Mouse (Mus musculus) neutrophil, adult 5-6 weeks (primary cell): ENCODE measurements around the gene Krt14. TPM values are rescaled to one million over a fixed set of nuclear protein-coding genes. Genes with fewer than 3 reads are reported as not detected.

Source experiments
- ATAC-seq: fragments of 151-379, 151-347 bp; 2 replicates; pipeline ENCODE4 v1.8.0; 2017; ENCODE audit warnings: mild to moderate bottlenecking, moderate TSS enrichment; ENCODE audit not compliant: insufficient number of reproducible peaks, poor library complexity, low FRiP score, severe bottlenecking; ENCODE audit errors: extremely low read depth
- total RNA-seq: library from RNA; stranded (forward); fragments of 200-1000 nt; gene quantifications from 2 replicates; pipeline ENCODE4 v1.2.3, GENCODE M21; 2017

Gene Krt14
- total RNA-seq, 1 experiment from 2014 or later: not detected

DNA sequence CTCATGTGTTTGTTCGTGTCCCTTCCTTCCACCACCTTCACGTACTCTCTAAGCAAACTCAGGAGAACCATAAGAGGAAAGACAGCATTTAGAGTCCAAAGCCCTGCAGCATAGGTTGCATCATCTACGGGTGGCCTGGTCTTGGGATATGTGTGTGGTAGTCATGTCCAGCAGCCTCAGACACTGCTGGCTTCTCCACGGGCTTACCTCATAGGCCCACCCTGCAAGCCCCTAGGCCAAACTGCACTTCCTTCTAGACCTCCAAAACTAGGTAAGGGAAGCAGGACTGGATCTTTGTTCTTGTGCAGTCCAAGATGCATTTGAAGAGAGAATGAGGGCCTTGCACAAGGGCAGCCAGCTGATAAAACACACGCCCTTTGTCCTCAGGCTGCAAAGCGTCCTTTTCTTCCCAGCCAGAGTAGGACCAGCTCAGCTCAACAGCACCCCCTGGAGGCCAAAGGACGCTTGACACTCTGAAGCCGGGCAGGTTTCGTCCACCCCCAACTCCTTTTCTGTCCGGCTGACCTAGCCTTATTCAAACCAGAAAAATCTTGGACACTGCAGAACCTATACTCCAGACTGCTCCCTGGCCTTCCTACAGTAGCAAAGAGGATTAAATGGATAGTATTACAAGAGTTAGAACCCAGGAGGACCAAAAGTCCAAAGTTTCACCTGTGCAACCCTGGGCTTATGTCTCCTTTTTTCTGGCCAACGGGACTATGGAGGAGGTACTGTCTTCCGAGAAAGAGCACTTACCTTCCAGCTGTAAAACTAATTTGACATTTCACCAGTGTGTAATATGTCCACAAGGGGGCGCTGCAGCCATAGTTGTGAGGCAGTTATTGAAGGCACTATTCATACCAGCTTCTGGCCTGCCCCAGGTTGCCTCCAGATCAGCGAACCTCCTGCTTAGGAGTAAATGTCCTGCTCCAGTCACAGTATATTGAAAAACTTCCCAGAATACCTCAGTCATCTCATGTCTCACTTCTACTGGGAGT lies 38.3 kb downstream of the Krt14 start:
- ATAC-seq: no peak

- ATAC-seq: no peak
These were observed 39.3 kb downstream of the Krt14 start for GRCm38 (mm10) chr11:100168071-100168470.

DNA sequence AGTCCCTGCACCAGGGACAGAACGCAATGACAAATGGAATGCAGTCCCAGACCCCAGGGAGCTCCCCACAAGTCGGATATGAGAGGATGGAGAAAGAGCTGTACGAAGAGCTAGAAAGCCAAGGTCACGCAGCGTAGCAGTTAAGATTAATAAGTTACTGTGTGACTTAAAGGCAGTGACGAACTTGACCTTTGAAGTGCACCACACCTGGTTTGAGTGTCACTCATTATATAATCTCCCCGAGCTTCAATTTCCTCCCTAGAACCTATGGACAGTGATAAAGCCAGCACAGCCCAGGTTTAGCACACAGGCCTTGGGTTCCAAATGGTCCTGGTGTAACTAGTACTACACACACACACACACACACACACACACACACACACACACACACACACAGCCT lies 43.0 kb downstream of the Krt14 start:
- ATAC-seq: no peak

GRCm38 (mm10) chr11:100157908-100158477 lies 49.4 kb downstream of the Krt14 start:
- no peak for ATAC-seq

DNA sequence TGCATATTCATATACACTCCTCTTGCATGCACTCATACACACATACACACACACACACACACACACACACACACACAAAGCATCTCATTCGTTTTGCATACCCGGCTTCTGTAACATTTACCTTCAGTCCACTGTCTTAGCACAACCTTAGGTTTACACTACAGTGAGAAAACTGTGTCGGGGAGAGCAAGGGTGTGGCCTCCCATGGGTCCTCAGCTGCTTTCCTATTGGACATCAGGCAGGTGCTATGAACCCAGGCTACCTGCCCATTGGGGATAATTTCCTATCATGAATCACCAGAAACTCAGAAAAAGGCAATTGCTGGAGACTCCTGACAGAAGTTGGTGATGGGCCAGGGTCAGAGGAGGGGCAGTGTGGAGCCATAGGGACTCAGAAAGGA lies 50.0 kb downstream of the Krt14 start:
- ATAC-seq: no peak

- no peak for ATAC-seq
These were observed 51.7 kb downstream of the Krt14 start for GRCm38 (mm10) chr11:100155497-100156255.

Other genes with a start within 250 kb of the Krt14 start
- gene Krtap29-1, start 228.5 kb downstream of the Krt14 start, total RNA-seq: not detected in 2 replicates
- not detected in 2 replicates for gene Krtap16-1, start 221.0 kb downstream of the Krt14 start, total RNA-seq
- not detected in 2 replicates for gene Krtap17-1, start 213.6 kb downstream of the Krt14 start, total RNA-seq
- not detected in 2 replicates for gene Krt33a, start 191.3 kb downstream of the Krt14 start, total RNA-seq
- not detected in 2 replicates for gene Krt33b, start 177.7 kb downstream of the Krt14 start, total RNA-seq
- not detected in 2 replicates for gene Krt34, start 166.0 kb downstream of the Krt14 start, total RNA-seq
- gene Krt31, start 157.0 kb downstream of the Krt14 start, total RNA-seq: not detected in 2 replicates
- not detected in 2 replicates for gene Krt32, start 119.3 kb downstream of the Krt14 start, total RNA-seq
- gene Krt35, start 111.3 kb downstream of the Krt14 start, total RNA-seq: not detected in 2 replicates
- not detected in 2 replicates for gene Krt36, start 101.9 kb downstream of the Krt14 start, total RNA-seq
- gene Krt13, start 86.0 kb downstream of the Krt14 start, total RNA-seq: 15.4 and 23.3 TPM in 2 replicates
- 1.4 and 2.3 TPM in 2 replicates for gene Krt15, start 71.6 kb downstream of the Krt14 start, total RNA-seq
- gene Krt19, start 58.9 kb downstream of the Krt14 start, total RNA-seq: 0.74 and 4.9 TPM in 2 replicates
- gene Krt9, start 14.3 kb downstream of the Krt14 start, total RNA-seq: not detected in 2 replicates
- 0.25 TPM in 1 of 2 replicates, not detected in the other for gene Krt16, start 41.4 kb upstream of the Krt14 start, total RNA-seq
- gene Krt17, start 53.5 kb upstream of the Krt14 start, total RNA-seq: not detected in 2 replicates
- not detected in 2 replicates for gene Krt42, start 62.3 kb upstream of the Krt14 start, total RNA-seq
- gene Eif1, start 112.3 kb upstream of the Krt14 start, total RNA-seq: 734 and 752 TPM in 2 replicates
- not detected in 2 replicates for gene Gast, start 126.9 kb upstream of the Krt14 start, total RNA-seq
- gene Hap1, start 148.6 kb upstream of the Krt14 start, total RNA-seq: 0.70 and 0.74 TPM in 2 replicates
- gene Jup, start 190.2 kb upstream of the Krt14 start, total RNA-seq: 2.0 and 3.0 TPM in 2 replicates
- gene P3h4, start 207.3 kb upstream of the Krt14 start, total RNA-seq: not detected in 2 replicates
- not detected in 2 replicates for gene Fkbp10, start 208.1 kb upstream of the Krt14 start, total RNA-seq
- 20.9 and 30.9 TPM in 2 replicates for gene Nt5c3b, start 234.3 kb upstream of the Krt14 start, total RNA-seq
- gene Klhl10, start 234.4 kb upstream of the Krt14 start, total RNA-seq: 1.0 TPM in 1 of 2 replicates, not detected in the other